Mouse (Mus musculus) lung, embryonic 16.5 days (tissue): Measurements from ENCODE around the gene Sult2a2. TPM values are rescaled to one million over a fixed set of nuclear protein-coding genes. Genes with fewer than 3 reads are reported as not detected.
"Not testable (repeated sequence)": the region's sequence is repeated elsewhere in the genome, so short reads cannot be mapped to it uniquely, and the experiment has no call there.

Experiments
- ATAC-seq: fragments of 200-750 bp; cut with Nextera tagmentation; 2 replicates; pipeline ENCODE4 v1.8.0; 2017; ENCODE audit warnings: low read depth, mild to moderate bottlenecking, moderate library complexity
- H3K27ac ChIP-seq: fragments of 300-500 bp; sonication (generic); 2 replicates; pipeline ENCODE4 v1.5.1; 2014; ENCODE audit warnings: mild to moderate bottlenecking, control low read depth, low read length
- H3K27me3 ChIP-seq: fragments of 300-500 bp; sonication (generic); 2 replicates; pipeline ENCODE4 v1.6.1; 2014; ENCODE audit warnings: low read depth, low read length, mixed read lengths; ENCODE audit not compliant: control insufficient read depth, insufficient read depth
- H3K36me3 ChIP-seq: fragments of 300-500 bp; sonication (generic); 2 replicates; pipeline ENCODE4 v1.6.1; 2014; ENCODE audit warnings: low read length; ENCODE audit not compliant: control insufficient read depth, insufficient read depth
- H3K4me1 ChIP-seq: fragments of 300-500 bp; sonication (generic); replicated peaks from 2 replicates; pipeline ENCODE4 v1.6.1; 2014; ENCODE audit warnings: low read length, mixed read lengths; ENCODE audit not compliant: control insufficient read depth, insufficient read depth
- H3K4me2 ChIP-seq: fragments of 300-500 bp; sonication (generic); 2 replicates; pipeline ENCODE4 v1.6.1; 2014; ENCODE audit warnings: low read depth, low read length, control low read depth
- H3K4me3 ChIP-seq: fragments of 300-500 bp; sonication (generic); 2 replicates; pipeline ENCODE4 v1.5.1; 2014; ENCODE audit warnings: mild to moderate bottlenecking, low read length, control low read depth
- H3K9ac ChIP-seq: fragments of 300-500 bp; sonication (generic); 2 replicates; pipeline ENCODE4 v1.6.1; 2014; ENCODE audit warnings: low read length, control low read depth
- H3K9me3 ChIP-seq: fragments of 300-500 bp; sonication (generic); 2 replicates; pipeline ENCODE4 v1.6.1; 2016; ENCODE audit warnings: low read length; ENCODE audit not compliant: control insufficient read depth
- WGBS: fragments of 180-500 bp; shearing (Covaris S2); extraction: QIAGEN DNeasy Blood & Tissue Kit; methylation state at CpG from one replicate; pipeline ENCODE4 v1.1.7; 2014; 5-methylcytosine and 5-hydroxymethylcytosine counted together
- polyA plus RNA-seq: library from polyadenylated mRNA; unstranded; fragments of >200 nt; fragmentation: Nextera tagmentation; extraction: Ambion mirVana; gene quantifications from 2 replicates; pipeline ENCODE4 v1.2.1, GENCODE M21; 2015

Gene Sult2a2
- not detected in 2 replicates for polyA plus RNA-seq

- WGBS: 67% methylated on average over 1 of the region's 2 CpGs
- not testable (repeated sequence) for H3K4me3 ChIP-seq, H3K4me1 ChIP-seq, H3K27me3 ChIP-seq, H3K27ac ChIP-seq, ATAC-seq, H3K4me2 ChIP-seq, H3K9me3 ChIP-seq, H3K36me3 ChIP-seq, H3K9ac ChIP-seq
These were observed at the start of gene Sult2a2 for GRCm38 (mm10) chr7:13733205-13733604. TSS of gene Sult2a2 (plus strand) at chr7:13733505.

DNA sequence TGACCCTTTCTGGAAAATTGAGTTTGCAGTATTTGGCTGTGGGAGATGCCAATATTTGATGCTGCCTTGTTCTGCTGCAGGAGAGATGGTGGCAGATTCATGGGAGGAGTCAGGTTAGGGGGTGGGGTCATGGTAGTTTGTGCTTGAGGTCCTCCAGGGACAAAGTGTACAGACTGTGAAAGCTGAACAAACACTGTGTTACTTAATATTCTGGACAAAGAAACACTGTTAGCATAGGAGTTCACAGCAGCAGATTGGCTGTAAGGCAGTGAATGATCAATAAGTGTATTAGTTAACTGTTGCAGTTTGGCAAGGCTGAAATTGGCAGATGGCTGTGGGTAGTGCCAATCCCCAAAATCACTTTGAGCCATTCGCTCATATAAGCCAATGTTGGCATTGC, 80.6 kb downstream of the Sult2a2 start:
- 56% methylated on average over 1 of the region's 1 CpGs for WGBS
- Histone ChIP-seq H3K27me3 (no peaks in the 10 kb centered on the region), H3K4me2 (no peak overlapping the region), H3K9me3 (peaks cover 2% of the 10 kb centered on the region; the same call in 1 of the 2 replicates), H3K36me3 (no peaks in the 10 kb centered on the region), H3K4me3 (no peak overlapping the region), H3K9ac (no peak overlapping the region), H3K4me1 (no peaks in the 10 kb centered on the region), H3K27ac (no peak overlapping the region)
- ATAC-seq: no peak

Other genes with a start within 250 kb of the Sult2a2 start
- not detected in 2 replicates for gene Bsph2, start 162.4 kb upstream of the Sult2a2 start, polyA plus RNA-seq
- gene Sult2a5, start 109.5 kb upstream of the Sult2a2 start, polyA plus RNA-seq: not detected in 2 replicates
- not detected in 2 replicates for gene Sult2a1, start 103.9 kb downstream of the Sult2a2 start, polyA plus RNA-seq